Mouse (Mus musculus) forebrain, embryonic 15.5 days (tissue): ENCODE data around the gene Rhoc. TPM values are rescaled to one million over a fixed set of nuclear protein-coding genes. Genes with fewer than 3 reads are reported as not detected.

Experiments used
- ATAC-seq: fragments of 200-750 bp; cut with Nextera tagmentation; replicated peaks from 2 replicates; pipeline ENCODE4 v1.8.0; 2017; ENCODE audit warnings: mild to moderate bottlenecking, moderate TSS enrichment, moderate library complexity
- H3K27ac ChIP-seq: fragments of 300-500 bp; sonication (generic); replicated peaks from 2 replicates; pipeline ENCODE4 v1.5.1; 2015; ENCODE audit warnings: mild to moderate bottlenecking, inconsistent platforms
- H3K27me3 ChIP-seq: fragments of 300-500 bp; sonication (generic); 2 replicates; pipeline ENCODE4 v1.6.1; 2015; ENCODE audit warnings: inconsistent platforms
- H3K36me3 ChIP-seq: fragments of 300-500 bp; sonication (generic); 2 replicates; pipeline ENCODE4 v1.6.1; 2015; ENCODE audit warnings: mild to moderate bottlenecking, inconsistent platforms
- H3K4me1 ChIP-seq: fragments of 300-500 bp; sonication (generic); 2 replicates; pipeline ENCODE4 v1.6.1; 2015; ENCODE audit warnings: inconsistent platforms
- H3K4me2 ChIP-seq: fragments of 300-500 bp; sonication (generic); replicated peaks from 2 replicates; pipeline ENCODE4 v1.6.1; 2015; ENCODE audit warnings: mild to moderate bottlenecking, inconsistent platforms
- H3K4me3 ChIP-seq: fragments of 300-500 bp; sonication (generic); 2 replicates; pipeline ENCODE4 v1.5.1; 2015; ENCODE audit warnings: mild to moderate bottlenecking, inconsistent platforms
- H3K9ac ChIP-seq: fragments of 300-500 bp; sonication (generic); replicated peaks from 2 replicates; pipeline ENCODE4 v1.6.1; 2015; ENCODE audit warnings: mild to moderate bottlenecking, inconsistent platforms
- H3K9me3 ChIP-seq: fragments of 300-500 bp; sonication (generic); 2 replicates; pipeline ENCODE4 v1.6.1; 2016; ENCODE audit warnings: inconsistent platforms
- WGBS: fragments of 180-500 bp; shearing (Covaris S2); methylation state at CpG from one replicate; pipeline ENCODE4 v1.1.7; 2015; ENCODE audit warnings: mixed read lengths; 5-methylcytosine and 5-hydroxymethylcytosine counted together
- polyA plus RNA-seq: library from polyadenylated mRNA; unstranded; fragments of >200 nt; fragmentation: Nextera tagmentation; extraction: Ambion mirVana; gene quantifications from 2 replicates; pipeline ENCODE4 v1.2.1, GENCODE M21; 2015

Gene Rhoc
- polyA plus RNA-seq, 1 experiment from 2014 or later = 43.3 TPM

DNA sequence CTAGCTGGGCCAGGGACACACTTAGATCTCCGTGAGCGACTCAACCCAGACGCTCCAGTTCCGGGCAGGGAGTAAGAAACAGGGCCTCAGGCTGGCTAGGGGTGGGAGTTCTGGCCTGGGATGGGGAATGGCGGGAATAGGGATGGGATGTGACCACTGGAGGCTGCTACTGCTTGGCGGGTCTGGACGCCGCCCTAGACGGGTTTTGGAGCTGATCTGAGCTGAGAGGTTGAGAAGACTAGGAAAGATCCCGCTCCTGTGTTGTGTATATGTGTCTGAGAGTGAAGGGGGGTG lies 1.1 kb downstream of the Rhoc start:
- H3K36me3 ChIP-seq = no peaks in the 10 kb centered on the region
- peak overlapping the region; percentile 81 for H3K4me2 ChIP-seq
- peaks cover 34% of the 10 kb centered on the region for H3K4me1 ChIP-seq
- 4% methylated on average over 10 of the region's 10 CpGs for WGBS
- peak overlapping the region; percentile 34 for H3K9ac ChIP-seq
- H3K9me3 ChIP-seq = no peaks in the 10 kb centered on the region
- no peaks in the 10 kb centered on the region for H3K27me3 ChIP-seq
- H3K27ac ChIP-seq = no peak overlapping the region
- ATAC-seq = no peak
- H3K4me3 ChIP-seq = peak overlapping the region; percentile 43

GRCm38 (mm10) chr3:104789822-104790221 lies 1.6 kb downstream of the Rhoc start:
- WGBS = 34% methylated on average over 13 of the region's 13 CpGs
- Histone ChIP-seq H3K27ac (no peak overlapping the region), H3K9ac (peak overlapping the region; percentile 34), H3K36me3 (no peaks in the 10 kb centered on the region), H3K4me2 (peak overlapping the region; percentile 81), H3K9me3 (no peaks in the 10 kb centered on the region), H3K4me1 (peaks cover 38% of the 10 kb centered on the region), H3K27me3 (no peaks in the 10 kb centered on the region), H3K4me3 (peak overlapping the region; percentile 43)
- no peak for ATAC-seq

GRCm38 (mm10) chr3:104790401-104790937 lies 2.3 kb downstream of the Rhoc start:
- H3K36me3 ChIP-seq = no peaks in the 10 kb centered on the region
- H3K9ac ChIP-seq = 0 out of 2 replicates have a peak overlapping the region, but pooled peaks have one; percentile 34
- no peak for ATAC-seq
- H3K4me2 ChIP-seq = peak overlapping the region; percentile 81
- WGBS = 30% methylated on average over 6 of the region's 6 CpGs
- no peak overlapping the region; the same call in 1 of the 2 replicates for H3K4me3 ChIP-seq
- peaks cover 38% of the 10 kb centered on the region for H3K4me1 ChIP-seq
- H3K9me3 ChIP-seq = no peaks in the 10 kb centered on the region
- no peak overlapping the region for H3K27ac ChIP-seq
- H3K27me3 ChIP-seq = no peaks in the 10 kb centered on the region

- Histone ChIP-seq H3K27me3 (no peaks in the 10 kb centered on the region), H3K4me1 (peaks cover 41% of the 10 kb centered on the region), H3K27ac (no peak overlapping the region), H3K4me2 (peak overlapping the region; percentile 81), H3K36me3 (no peaks in the 10 kb centered on the region), H3K9me3 (no peaks in the 10 kb centered on the region), H3K4me3 (no peak overlapping the region), H3K9ac (no peak overlapping the region)
- ATAC-seq = no peak
- WGBS = 23% methylated on average over 4 of the region's 4 CpGs
Measured at GRCm38 (mm10) chr3:104791017-104791416, 2.8 kb downstream of the Rhoc start.

DNA sequence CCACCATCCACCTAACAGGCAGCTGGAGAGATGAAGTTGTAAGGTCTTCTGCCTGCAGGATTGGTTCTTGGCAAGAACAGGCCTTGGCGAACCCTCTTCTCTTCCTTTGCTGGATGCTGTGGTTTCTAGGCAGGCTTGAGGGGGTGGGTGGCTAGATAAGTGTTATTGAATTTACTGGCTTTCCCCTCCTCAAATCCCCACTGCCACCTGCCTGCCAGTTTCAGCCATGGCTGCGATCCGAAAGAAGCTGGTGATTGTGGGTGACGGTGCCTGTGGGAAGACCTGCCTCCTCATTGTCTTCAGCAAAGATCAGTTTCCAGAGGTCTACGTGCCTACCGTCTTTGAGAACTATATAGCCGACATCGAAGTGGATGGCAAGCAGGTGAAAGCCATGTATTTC lies 3.5 kb downstream of the Rhoc start:
- no peaks in the 10 kb centered on the region for H3K36me3 ChIP-seq
- H3K27me3 ChIP-seq = no peaks in the 10 kb centered on the region
- no peak overlapping the region for H3K4me3 ChIP-seq
- no peak overlapping the region for H3K9ac ChIP-seq
- no peaks in the 10 kb centered on the region for H3K9me3 ChIP-seq
- 93% methylated on average over 8 of the region's 8 CpGs for WGBS
- no peak for ATAC-seq
- H3K27ac ChIP-seq = no peak overlapping the region
- H3K4me1 ChIP-seq = peaks cover 42% of the 10 kb centered on the region
- H3K4me2 ChIP-seq = no peak overlapping the region

DNA sequence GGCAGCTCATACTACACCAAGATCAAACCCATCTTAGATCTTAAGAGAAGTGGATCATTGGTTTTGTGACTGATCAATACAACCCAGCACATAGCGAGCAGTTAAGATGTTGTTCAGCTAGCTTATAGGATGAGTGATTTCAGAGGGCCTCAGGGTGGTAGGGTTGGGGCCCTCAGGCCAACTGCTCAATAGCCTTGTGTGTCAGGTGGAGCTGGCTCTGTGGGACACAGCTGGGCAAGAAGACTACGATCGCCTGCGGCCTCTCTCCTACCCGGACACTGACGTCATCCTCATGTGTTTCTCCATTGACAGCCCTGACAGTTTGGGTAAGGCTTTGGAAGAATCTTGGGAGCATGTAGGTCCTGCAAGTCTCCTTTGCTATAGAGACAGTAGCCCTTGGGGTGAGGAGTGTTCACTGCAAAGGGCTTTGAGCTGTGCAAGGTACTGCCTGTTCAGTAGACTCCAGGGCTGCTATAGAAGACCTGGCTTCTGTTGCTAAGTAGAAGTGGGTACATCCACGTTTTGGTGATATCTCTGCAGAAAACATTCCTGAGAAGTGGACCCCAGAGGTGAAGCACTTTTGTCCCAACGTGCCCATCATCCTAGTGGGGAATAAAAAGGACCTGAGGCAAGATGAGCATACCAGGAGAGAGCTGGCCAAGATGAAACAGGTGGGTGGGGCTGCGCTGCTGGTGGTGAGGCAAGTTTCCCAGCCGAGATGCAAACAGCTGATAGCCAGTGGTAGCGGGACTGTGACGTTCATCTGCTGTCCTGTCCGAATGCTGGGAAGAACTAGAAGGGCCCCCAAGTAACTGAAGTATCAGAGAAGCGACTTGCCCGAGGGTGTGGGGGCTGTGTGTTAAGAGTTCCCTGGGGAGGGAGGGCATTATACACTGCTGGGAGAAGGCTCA lies 4.4 kb downstream of the Rhoc start:
- 77% methylated on average over 15 of the region's 15 CpGs for WGBS
- Histone ChIP-seq H3K9me3 (no peaks in the 10 kb centered on the region), H3K9ac (no peak overlapping the region), H3K4me3 (no peak overlapping the region), H3K27ac (no peak overlapping the region), H3K4me2 (no peak overlapping the region), H3K27me3 (no peaks in the 10 kb centered on the region), H3K4me1 (peaks cover 42% of the 10 kb centered on the region), H3K36me3 (0 out of 2 replicates have a peak, but pooled peaks cover under 1% of the 10 kb centered on the region)
- ATAC-seq = no peak

DNA sequence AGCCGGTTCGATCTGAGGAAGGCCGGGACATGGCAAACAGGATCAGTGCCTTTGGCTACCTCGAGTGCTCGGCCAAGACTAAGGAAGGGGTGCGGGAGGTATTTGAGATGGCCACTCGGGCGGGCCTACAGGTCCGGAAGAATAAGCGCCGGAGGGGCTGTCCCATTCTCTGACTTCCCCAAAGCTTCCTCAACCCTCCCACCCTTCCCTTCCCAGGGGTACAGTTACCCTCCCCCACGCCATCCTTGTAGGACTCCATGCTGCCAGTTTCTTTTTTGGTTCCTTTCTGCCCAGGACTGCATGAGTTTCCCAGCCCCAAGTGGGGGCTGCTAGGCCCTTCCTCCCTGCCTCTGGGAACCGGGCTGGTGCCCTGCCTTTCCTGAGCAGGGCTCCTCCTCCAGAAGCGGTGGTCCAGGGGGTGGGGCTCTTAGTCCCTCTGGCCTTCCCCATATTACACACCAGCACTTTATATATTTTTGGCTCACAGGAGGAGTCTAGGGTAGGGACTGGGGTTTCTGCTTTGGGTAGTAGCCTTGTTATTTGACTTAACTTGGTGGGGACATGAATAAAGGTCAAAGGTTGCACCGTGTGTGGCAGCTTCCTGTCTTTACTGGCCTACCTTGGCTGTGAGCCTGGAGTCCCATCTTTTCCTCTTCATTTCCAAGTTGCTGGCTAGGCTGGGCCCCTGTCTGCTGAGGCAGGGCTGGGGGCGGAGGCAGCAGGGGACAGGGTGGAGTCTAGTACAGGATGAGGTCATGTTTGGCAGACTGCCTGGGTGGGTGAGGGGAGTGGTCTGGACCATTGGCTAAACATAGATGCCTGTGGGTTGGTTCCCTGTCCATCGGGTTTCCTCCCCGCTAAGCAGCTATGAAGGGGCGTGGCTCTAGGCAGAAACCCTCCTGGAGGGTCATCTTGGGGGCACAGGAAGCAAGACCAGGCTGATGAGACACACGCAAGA lies 6.0 kb downstream of the Rhoc start:
- H3K27me3 ChIP-seq = no peaks in the 10 kb centered on the region

GRCm38 (mm10) chr3:104794953-104795470 lies 6.8 kb downstream of the Rhoc start:
- ATAC-seq = no peak
- H3K4me2 ChIP-seq = no peak overlapping the region
- H3K4me1 ChIP-seq = peaks cover 26% of the 10 kb centered on the region
- H3K27me3 ChIP-seq = no peaks in the 10 kb centered on the region
- H3K4me3 ChIP-seq = no peak overlapping the region
- H3K36me3 ChIP-seq = peaks cover 5% of the 10 kb centered on the region; the same call in 1 of the 2 replicates
- no peak overlapping the region for H3K9ac ChIP-seq
- WGBS = 74% methylated on average over 12 of the region's 12 CpGs
- peak overlapping the region; percentile 12; the same call in 1 of the 2 replicates for H3K27ac ChIP-seq
- no peaks in the 10 kb centered on the region for H3K9me3 ChIP-seq

More for the DNA sequence above, 6.0 kb downstream of the Rhoc start:
- Histone ChIP-seq H3K36me3 (peaks cover 5% of the 10 kb centered on the region; the same call in 1 of the 2 replicates), H3K9ac (no peak overlapping the region), H3K4me2 (no peak overlapping the region), H3K4me1 (peaks cover 34% of the 10 kb centered on the region), H3K4me3 (no peak overlapping the region), H3K9me3 (no peaks in the 10 kb centered on the region), H3K27ac (0 out of 2 replicates have a peak overlapping the region, but pooled peaks have one; percentile 24)
- WGBS = 53% methylated on average over 20 of the region's 20 CpGs
- ATAC-seq = peak; percentile 82

GRCm38 (mm10) chr3:104795661-104796340 lies 7.6 kb downstream of the Rhoc start:
- H3K4me3 ChIP-seq = no peak overlapping the region
- peaks cover 19% of the 10 kb centered on the region; the same call in 1 of the 2 replicates for H3K4me1 ChIP-seq
- no peaks in the 10 kb centered on the region for H3K9me3 ChIP-seq
- peaks cover 8% of the 10 kb centered on the region for H3K36me3 ChIP-seq
- 68% methylated on average over 15 of the region's 15 CpGs for WGBS
- H3K27me3 ChIP-seq = no peaks in the 10 kb centered on the region
- no peak overlapping the region for H3K27ac ChIP-seq
- ATAC-seq = no peak
- H3K4me2 ChIP-seq = no peak overlapping the region
- H3K9ac ChIP-seq = no peak overlapping the region

DNA sequence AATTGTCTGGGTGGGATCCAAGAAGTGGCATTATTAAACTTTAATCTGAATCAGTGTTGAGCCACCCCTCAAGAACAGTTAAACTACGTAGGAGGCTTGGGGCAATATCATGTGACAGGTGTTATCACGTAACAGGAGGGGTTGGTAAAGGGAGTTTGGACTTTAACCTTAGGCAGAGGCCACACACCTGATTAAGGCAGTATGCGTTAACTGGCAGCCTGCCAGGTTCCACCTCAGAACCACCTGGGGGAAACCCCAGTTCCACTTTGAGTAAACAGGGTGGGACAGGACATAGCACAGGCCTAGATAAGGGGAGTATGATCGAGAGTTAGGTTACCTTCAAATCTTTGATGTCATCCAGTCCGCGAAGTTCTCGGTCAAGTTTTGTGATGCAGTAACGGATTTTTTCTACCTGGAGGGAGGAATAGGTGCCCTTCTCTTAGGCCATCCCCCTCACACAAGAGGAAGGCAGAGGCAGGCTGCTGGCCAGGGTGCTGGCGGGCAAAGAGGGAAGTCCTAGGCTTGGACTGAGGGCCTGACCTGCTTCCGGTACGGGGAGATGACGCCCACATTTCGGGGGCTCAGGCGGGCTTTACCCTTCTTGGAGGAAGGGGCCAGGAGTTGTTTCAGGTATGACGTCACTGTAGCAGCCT lies 8.4 kb downstream of the Rhoc start:
- Histone ChIP-seq H3K27me3 (no peaks in the 10 kb centered on the region), H3K4me3 (no peak overlapping the region), H3K9me3 (no peaks in the 10 kb centered on the region), H3K27ac (no peak overlapping the region), H3K4me2 (no peak overlapping the region), H3K36me3 (peaks cover 8% of the 10 kb centered on the region), H3K9ac (no peak overlapping the region), H3K4me1 (peaks cover 15% of the 10 kb centered on the region; the same call in 1 of the 2 replicates)
- no peak for ATAC-seq
- WGBS = 85% methylated on average over 15 of the region's 15 CpGs

DNA sequence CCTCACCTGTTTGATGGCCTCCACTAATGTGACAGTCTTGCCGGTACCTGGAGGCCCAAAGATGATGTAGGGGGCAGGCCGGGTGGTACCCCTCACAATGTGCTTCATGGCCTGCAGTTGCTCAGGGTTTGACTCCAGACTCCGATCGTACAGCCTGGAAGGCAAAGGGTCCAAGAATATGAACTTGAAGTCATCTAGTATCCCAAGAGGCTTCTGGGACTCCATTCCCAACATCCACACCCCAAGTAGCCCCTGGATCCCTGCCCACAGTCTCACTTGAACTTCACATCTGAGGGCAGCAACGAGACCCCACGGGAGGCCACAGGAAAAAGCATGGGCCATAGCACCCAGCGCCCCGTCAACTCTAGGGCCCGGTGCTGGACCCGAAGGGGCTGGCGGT lies 12.5 kb downstream of the Rhoc start:
- Histone ChIP-seq H3K27ac (no peak overlapping the region), H3K9ac (no peak overlapping the region), H3K4me2 (no peak overlapping the region), H3K4me1 (peaks cover 4% of the 10 kb centered on the region; the same call in 1 of the 2 replicates), H3K36me3 (peaks cover 8% of the 10 kb centered on the region), H3K4me3 (no peak overlapping the region), H3K27me3 (no peaks in the 10 kb centered on the region), H3K9me3 (no peaks in the 10 kb centered on the region)
- WGBS = 94% methylated on average over 11 of the region's 11 CpGs
- ATAC-seq = no peak
